Mouse (Mus musculus): ENCODE measurements around the gene Cdc5l.

GRCm38 (mm10) chr17:45379271-45379784 is 54.2 kb downstream of the Cdc5l start:
- no peak for TF ChIP-seq POLR2A (IDR thresholded peaks at IDR 0.05; ENCODE audit: extremely low read depth, insufficient read depth, low read length)
- TF ChIP-seq CTCF (IDR thresholded peaks at IDR 0.05; ENCODE audit: extremely low read depth, insufficient read depth, low read length): no peak

Measured in cortical plate, adult 2 months (tissue).